Mouse (Mus musculus) brain, embryonic 14.5 days (tissue): ENCODE data around the gene Ssu72.

Source experiments
- CTCF ChIP-seq: fragments of 200-500 bp; IDR thresholded peaks from 2 replicates; pipeline ENCODE4 v1.5.1; 2012; ENCODE audit warnings: inconsistent platforms, mild to moderate bottlenecking, moderate library complexity, borderline replicate concordance; ENCODE audit not compliant: insufficient read depth, insufficient read length; ENCODE audit errors: extremely low read depth
- POLR2A ChIP-seq: fragments of 200-500 bp; IDR thresholded peaks from 2 replicates; pipeline ENCODE4 v1.6.1; 2012; ENCODE audit warnings: mild to moderate bottlenecking, inconsistent platforms, borderline replicate concordance; ENCODE audit not compliant: poor library complexity, insufficient read depth, insufficient read length, severe bottlenecking; ENCODE audit errors: extremely low read depth

DNA sequence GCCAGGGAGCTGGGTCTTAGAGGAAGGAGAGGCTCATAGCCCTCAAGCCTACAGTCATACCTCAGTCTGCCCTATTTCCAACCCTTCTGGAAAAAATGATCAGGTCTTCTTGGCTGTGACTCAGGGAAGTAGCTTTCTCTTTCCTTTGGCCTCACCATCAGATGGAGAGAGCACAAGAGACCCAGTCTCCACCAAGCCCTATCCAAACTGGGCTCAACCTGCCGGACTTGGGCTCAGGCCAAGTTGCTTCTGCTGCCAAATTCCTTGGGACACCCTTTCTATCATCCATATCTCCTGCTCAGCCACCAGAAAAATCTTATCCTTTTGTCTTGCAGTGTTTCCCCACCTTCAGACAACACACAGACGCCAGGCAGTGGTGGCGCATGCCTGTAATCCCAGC, 71.3 kb downstream of the Ssu72 start:
- TF ChIP-seq CTCF (no peak), POLR2A (no peak)
